Mouse (Mus musculus): ENCODE measurements at regions not wholly inside any gene's neighbourhood (a gene's known extent, or its start where the extent isn't known, plus 50 kb on each side); places are given as distances from the start of the nearest gene placed in this dataset.

DNA sequence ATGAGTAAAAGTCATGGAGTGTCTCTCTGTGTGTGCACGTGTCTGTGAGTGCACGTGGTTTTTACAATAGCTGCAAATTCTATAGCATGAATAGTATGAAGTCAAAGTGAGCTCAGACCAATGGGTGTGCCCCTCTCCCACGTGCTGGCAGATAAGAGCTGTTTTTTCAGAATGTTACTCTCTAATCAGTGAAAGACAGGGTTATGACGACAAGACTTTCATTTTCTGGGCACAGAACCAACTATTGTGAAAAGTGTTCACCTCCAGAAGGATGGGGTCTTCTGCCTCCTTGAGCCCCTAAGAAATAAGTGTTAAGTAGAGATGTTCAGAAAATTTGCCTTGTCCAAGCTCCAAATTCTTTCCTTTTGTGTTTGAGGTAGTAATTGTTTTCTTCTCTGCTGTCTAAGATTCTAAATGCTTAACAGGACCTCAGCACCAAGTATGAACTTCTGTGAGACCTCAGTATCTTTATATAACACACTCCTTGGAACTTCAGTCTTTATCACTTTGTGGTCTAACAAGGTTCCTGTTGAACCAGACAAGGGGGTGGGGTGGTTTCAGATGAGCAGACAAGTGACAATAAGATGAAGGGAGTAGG, 182.8 kb upstream of the P2ry1 start:
- 33% methylated on average over 4 of the region's 4 CpGs for WGBS
- Histone ChIP-seq H3K9ac (ENCODE audit: low read length) (no peak overlapping the region), H3K36me3 (ENCODE audit: control insufficient read depth, insufficient read depth) (no peaks in the 10 kb centered on the region), H3K9me3 (replicated peaks; ENCODE audit: control insufficient read depth, low read length) (no peaks in the 10 kb centered on the region), H3K27ac (ENCODE audit: low read length) (no peak overlapping the region), H3K4me3 (ENCODE audit: low read length) (no peak overlapping the region), H3K4me1 (ENCODE audit: control insufficient read depth, insufficient read depth, low read length) (no peaks in the 10 kb centered on the region), H3K27me3 (ENCODE audit: control insufficient read depth, insufficient read depth, low read length) (no peaks in the 10 kb centered on the region), H3K4me2 (ENCODE audit: low read depth, low read length) (no peak overlapping the region)
- ATAC-seq (replicated peaks; ENCODE audit: extremely low read depth, insufficient read depth, low FRiP score) = no peak

DNA sequence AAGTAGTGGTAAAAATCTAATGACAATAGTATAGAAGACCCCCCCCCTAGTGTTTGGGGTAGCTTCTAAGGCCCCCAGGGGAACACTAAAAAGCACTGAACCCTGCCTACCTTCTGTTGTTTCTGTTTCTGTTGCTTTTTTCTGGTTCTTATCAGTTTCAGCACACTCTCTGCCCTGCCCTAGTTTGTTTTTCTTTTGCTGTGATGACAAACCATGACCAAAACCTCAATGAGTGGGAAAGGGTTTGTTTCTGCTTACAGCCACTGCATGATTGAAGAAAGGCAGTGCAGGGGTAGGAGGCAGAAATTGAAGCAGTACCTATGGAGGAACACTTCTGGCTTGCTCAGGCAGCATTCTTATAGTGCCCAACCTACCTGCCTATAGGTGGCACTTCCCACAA, 181.1 kb upstream of the P2ry1 start:
- no peak for ATAC-seq (replicated peaks; ENCODE audit: extremely low read depth, insufficient read depth, low FRiP score)
- H3K4me1 ChIP-seq (ENCODE audit: control insufficient read depth, insufficient read depth, low read length) = no peaks in the 10 kb centered on the region
- H3K9me3 ChIP-seq (replicated peaks; ENCODE audit: control insufficient read depth, low read length) = no peaks in the 10 kb centered on the region
- no peaks in the 10 kb centered on the region for H3K27me3 ChIP-seq (ENCODE audit: control insufficient read depth, insufficient read depth, low read length)
- no peak overlapping the region for H3K4me3 ChIP-seq (ENCODE audit: low read length)
- no peak overlapping the region for H3K27ac ChIP-seq (ENCODE audit: low read length)
- no peaks in the 10 kb centered on the region for H3K36me3 ChIP-seq (ENCODE audit: control insufficient read depth, insufficient read depth)
- H3K9ac ChIP-seq (ENCODE audit: low read length) = no peak overlapping the region
- H3K4me2 ChIP-seq (ENCODE audit: low read depth, low read length) = no peak overlapping the region

DNA sequence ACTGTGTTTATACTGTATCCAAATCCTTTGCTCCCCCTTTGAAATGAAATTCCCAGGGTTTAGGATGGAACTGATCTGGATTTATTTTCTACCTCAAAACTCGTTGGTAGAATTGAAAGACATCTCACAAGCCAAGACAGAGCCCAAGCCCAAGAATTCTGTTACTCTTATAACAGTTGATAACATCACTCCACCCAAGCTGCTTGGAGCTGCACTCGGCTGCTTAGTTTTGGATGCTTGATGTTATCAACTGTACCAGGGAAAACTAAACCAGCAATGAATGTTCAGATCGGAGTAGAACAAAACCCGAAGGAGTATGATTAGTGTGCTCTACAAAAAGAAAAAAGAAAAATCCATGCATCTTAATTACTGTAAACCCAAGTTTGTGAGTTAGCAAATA, 175.8 kb upstream of the P2ry1 start:
- no peaks in the 10 kb centered on the region for H3K36me3 ChIP-seq (ENCODE audit: control insufficient read depth, insufficient read depth)
- 44% methylated on average over 4 of the region's 4 CpGs for WGBS
- no peak for ATAC-seq (replicated peaks; ENCODE audit: extremely low read depth, insufficient read depth, low FRiP score)
- no peaks in the 10 kb centered on the region for H3K4me1 ChIP-seq (ENCODE audit: control insufficient read depth, insufficient read depth, low read length)
- no peaks in the 10 kb centered on the region for H3K27me3 ChIP-seq (ENCODE audit: control insufficient read depth, insufficient read depth, low read length)
- no peak overlapping the region for H3K4me2 ChIP-seq (ENCODE audit: low read depth, low read length)
- no peak overlapping the region for H3K4me3 ChIP-seq (ENCODE audit: low read length)
- no peaks in the 10 kb centered on the region for H3K9me3 ChIP-seq (replicated peaks; ENCODE audit: control insufficient read depth, low read length)
- H3K27ac ChIP-seq (ENCODE audit: low read length) = no peak overlapping the region
- no peak overlapping the region for H3K9ac ChIP-seq (ENCODE audit: low read length)

DNA sequence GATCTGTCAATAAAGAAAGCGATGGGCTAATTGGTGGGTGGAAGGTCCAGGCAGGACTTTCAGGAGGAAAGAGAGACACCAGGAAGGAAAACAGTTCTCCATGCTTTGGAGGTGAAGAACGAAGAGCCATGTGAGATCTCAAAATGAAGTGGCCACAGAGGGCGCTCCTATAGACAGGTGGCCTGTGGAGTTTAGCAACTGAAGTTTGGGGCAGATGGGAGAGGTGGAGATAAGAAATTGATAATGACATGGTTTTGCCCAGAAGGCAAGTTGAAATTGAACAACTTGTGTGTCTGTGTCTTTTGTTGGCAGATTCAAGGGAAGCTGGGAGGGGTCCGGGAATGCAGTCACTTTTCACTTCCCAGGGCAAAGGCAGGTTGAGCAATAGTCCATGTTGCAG, 170.2 kb upstream of the P2ry1 start:
- WGBS = 81% methylated on average over 4 of the region's 4 CpGs
- H3K4me2 ChIP-seq (ENCODE audit: low read depth, low read length) = no peak overlapping the region
- no peak overlapping the region for H3K4me3 ChIP-seq (ENCODE audit: low read length)
- ATAC-seq (replicated peaks; ENCODE audit: extremely low read depth, insufficient read depth, low FRiP score) = no peak
- H3K27me3 ChIP-seq (ENCODE audit: control insufficient read depth, insufficient read depth, low read length) = no peaks in the 10 kb centered on the region
- no peaks in the 10 kb centered on the region for H3K9me3 ChIP-seq (replicated peaks; ENCODE audit: control insufficient read depth, low read length)
- H3K36me3 ChIP-seq (ENCODE audit: control insufficient read depth, insufficient read depth) = no peaks in the 10 kb centered on the region
- no peaks in the 10 kb centered on the region for H3K4me1 ChIP-seq (ENCODE audit: control insufficient read depth, insufficient read depth, low read length)
- H3K27ac ChIP-seq (ENCODE audit: low read length) = no peak overlapping the region
- no peak overlapping the region for H3K9ac ChIP-seq (ENCODE audit: low read length)

DNA sequence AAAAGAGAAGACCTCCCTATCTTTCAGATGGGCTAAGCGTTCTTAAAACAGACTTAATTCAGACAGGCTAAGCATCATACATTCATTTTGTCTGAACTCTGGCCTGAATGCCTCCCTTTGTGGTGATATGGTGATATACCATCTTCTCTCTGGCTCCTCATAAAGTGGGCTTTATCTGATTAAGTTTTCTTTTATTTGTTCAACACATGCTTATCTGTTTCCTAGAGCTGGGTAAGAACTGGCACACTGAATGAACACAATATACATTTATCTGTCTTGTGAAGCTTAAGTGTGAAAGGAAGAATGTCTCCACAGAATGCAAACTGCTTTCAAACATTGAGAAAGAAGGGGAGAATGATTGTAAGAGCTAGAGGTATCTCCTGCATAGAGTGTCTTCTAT, 160.7 kb upstream of the P2ry1 start:
- WGBS = 89% methylated on average over 1 of the region's 1 CpGs
- Histone ChIP-seq H3K4me3 (ENCODE audit: low read length) (no peak overlapping the region), H3K36me3 (ENCODE audit: control insufficient read depth, insufficient read depth) (no peaks in the 10 kb centered on the region), H3K27me3 (ENCODE audit: control insufficient read depth, insufficient read depth, low read length) (no peaks in the 10 kb centered on the region), H3K27ac (ENCODE audit: low read length) (no peak overlapping the region), H3K9me3 (replicated peaks; ENCODE audit: control insufficient read depth, low read length) (no peaks in the 10 kb centered on the region), H3K4me1 (ENCODE audit: control insufficient read depth, insufficient read depth, low read length) (no peaks in the 10 kb centered on the region), H3K4me2 (ENCODE audit: low read depth, low read length) (no peak overlapping the region), H3K9ac (ENCODE audit: low read length) (no peak overlapping the region)
- no peak for ATAC-seq (replicated peaks; ENCODE audit: extremely low read depth, insufficient read depth, low FRiP score)

GRCm38 (mm10) chr3:60845293-60845692, 157.3 kb upstream of the P2ry1 start:
- WGBS = 60% methylated on average over 2 of the region's 2 CpGs
- Histone ChIP-seq H3K4me3 (ENCODE audit: low read length) (no peak overlapping the region), H3K36me3 (ENCODE audit: control insufficient read depth, insufficient read depth) (no peaks in the 10 kb centered on the region), H3K4me2 (ENCODE audit: low read depth, low read length) (no peak overlapping the region), H3K27me3 (ENCODE audit: control insufficient read depth, insufficient read depth, low read length) (no peaks in the 10 kb centered on the region), H3K27ac (ENCODE audit: low read length) (no peak overlapping the region), H3K4me1 (ENCODE audit: control insufficient read depth, insufficient read depth, low read length) (no peaks in the 10 kb centered on the region), H3K9ac (ENCODE audit: low read length) (no peak overlapping the region), H3K9me3 (replicated peaks; ENCODE audit: control insufficient read depth, low read length) (0 out of 2 replicates have a peak, but pooled peaks cover 3% of the 10 kb centered on the region)
- ATAC-seq (replicated peaks; ENCODE audit: extremely low read depth, insufficient read depth, low FRiP score) = no peak

DNA sequence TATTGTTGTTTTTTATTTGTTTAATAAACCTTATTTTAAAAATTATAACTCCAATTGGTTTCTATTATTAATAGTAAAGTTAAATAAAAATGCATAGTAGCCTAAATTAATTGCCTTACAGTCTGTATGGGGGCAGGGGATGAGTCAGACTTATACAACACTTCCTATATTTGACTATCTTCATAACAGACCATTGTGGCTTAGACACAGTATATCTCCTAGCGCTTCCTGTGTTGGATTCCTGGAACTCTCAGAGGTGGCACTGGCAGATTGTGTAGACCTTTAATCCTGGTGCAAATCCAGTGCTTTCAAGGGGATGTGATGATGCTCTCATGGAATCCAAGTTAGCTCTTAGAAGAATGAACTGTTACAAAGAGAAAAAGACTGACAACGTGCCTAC, 154.2 kb upstream of the P2ry1 start:
- ATAC-seq (replicated peaks; ENCODE audit: extremely low read depth, insufficient read depth, low FRiP score) = no peak
- Histone ChIP-seq H3K9ac (ENCODE audit: low read length) (no peak overlapping the region), H3K36me3 (ENCODE audit: control insufficient read depth, insufficient read depth) (no peaks in the 10 kb centered on the region), H3K27ac (ENCODE audit: low read length) (no peak overlapping the region), H3K9me3 (replicated peaks; ENCODE audit: control insufficient read depth, low read length) (0 out of 2 replicates have a peak, but pooled peaks cover 3% of the 10 kb centered on the region), H3K4me3 (ENCODE audit: low read length) (no peak overlapping the region), H3K27me3 (ENCODE audit: control insufficient read depth, insufficient read depth, low read length) (no peaks in the 10 kb centered on the region), H3K4me2 (ENCODE audit: low read depth, low read length) (no peak overlapping the region), H3K4me1 (ENCODE audit: control insufficient read depth, insufficient read depth, low read length) (no peaks in the 10 kb centered on the region)
- 71% methylated on average over 2 of the region's 2 CpGs for WGBS

- no peak overlapping the region for H3K9ac ChIP-seq (ENCODE audit: low read length)
- no peaks in the 10 kb centered on the region for H3K4me1 ChIP-seq (ENCODE audit: control insufficient read depth, insufficient read depth, low read length)
- H3K9me3 ChIP-seq (replicated peaks; ENCODE audit: control insufficient read depth, low read length) = 0 out of 2 replicates have a peak, but pooled peaks cover 3% of the 10 kb centered on the region
- H3K4me2 ChIP-seq (ENCODE audit: low read depth, low read length) = no peak overlapping the region
- H3K36me3 ChIP-seq (ENCODE audit: control insufficient read depth, insufficient read depth) = no peaks in the 10 kb centered on the region
- H3K27me3 ChIP-seq (ENCODE audit: control insufficient read depth, insufficient read depth, low read length) = no peaks in the 10 kb centered on the region
- no peak overlapping the region for H3K27ac ChIP-seq (ENCODE audit: low read length)
- ATAC-seq (replicated peaks; ENCODE audit: extremely low read depth, insufficient read depth, low FRiP score) = no peak
- 57% methylated on average over 5 of the region's 5 CpGs for WGBS
- no peak overlapping the region for H3K4me3 ChIP-seq (ENCODE audit: low read length)
Measured at GRCm38 (mm10) chr3:60853773-60854172, 148.8 kb upstream of the P2ry1 start.

DNA sequence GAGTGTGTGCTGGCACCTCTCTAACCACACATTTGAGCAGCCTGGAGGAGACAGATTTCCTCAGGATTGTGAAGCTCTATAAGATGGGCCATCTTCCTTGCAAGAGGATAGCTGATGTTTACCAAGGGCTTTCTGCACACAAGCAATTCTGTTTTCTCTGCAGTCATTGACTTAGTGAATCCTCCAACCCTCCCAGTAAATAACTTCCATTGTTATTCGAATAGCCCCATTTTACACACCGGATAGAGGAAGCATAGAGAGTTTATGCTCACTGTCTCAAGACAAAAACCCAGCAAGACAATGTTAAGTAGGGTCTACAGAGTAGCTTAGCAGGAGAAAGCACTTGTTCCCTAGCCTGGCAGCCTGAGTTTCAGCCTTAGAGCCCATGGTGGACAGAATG, 146.9 kb upstream of the P2ry1 start:
- no peak overlapping the region for H3K27ac ChIP-seq (ENCODE audit: low read length)
- H3K9me3 ChIP-seq (replicated peaks; ENCODE audit: control insufficient read depth, low read length) = no peaks in the 10 kb centered on the region
- no peak overlapping the region for H3K4me2 ChIP-seq (ENCODE audit: low read depth, low read length)
- H3K4me3 ChIP-seq (ENCODE audit: low read length) = no peak overlapping the region
- no peaks in the 10 kb centered on the region for H3K4me1 ChIP-seq (ENCODE audit: control insufficient read depth, insufficient read depth, low read length)
- no peak for ATAC-seq (replicated peaks; ENCODE audit: extremely low read depth, insufficient read depth, low FRiP score)
- H3K9ac ChIP-seq (ENCODE audit: low read length) = no peak overlapping the region
- H3K36me3 ChIP-seq (ENCODE audit: control insufficient read depth, insufficient read depth) = no peaks in the 10 kb centered on the region
- WGBS = 66% methylated on average over 2 of the region's 2 CpGs
- H3K27me3 ChIP-seq (ENCODE audit: control insufficient read depth, insufficient read depth, low read length) = no peaks in the 10 kb centered on the region

Measured in heart, embryonic 16.5 days (tissue).